Mouse (Mus musculus): ENCODE results near the gene Sptlc2. TPM values are rescaled to one million over a fixed set of nuclear protein-coding genes. Genes with fewer than 3 reads are reported as not detected.
A peak's percentile ranks its signal among the peaks of the same experiment; 100 is the strongest.
"Not testable (repeated sequence)": the region's sequence is repeated elsewhere in the genome, so short reads cannot be mapped to it uniquely, and the experiment has no call there.

Sptlc2 gene
- total RNA-seq, 2 experiments from 2014 or later, result 73.4 to 81.9 TPM

DNA sequence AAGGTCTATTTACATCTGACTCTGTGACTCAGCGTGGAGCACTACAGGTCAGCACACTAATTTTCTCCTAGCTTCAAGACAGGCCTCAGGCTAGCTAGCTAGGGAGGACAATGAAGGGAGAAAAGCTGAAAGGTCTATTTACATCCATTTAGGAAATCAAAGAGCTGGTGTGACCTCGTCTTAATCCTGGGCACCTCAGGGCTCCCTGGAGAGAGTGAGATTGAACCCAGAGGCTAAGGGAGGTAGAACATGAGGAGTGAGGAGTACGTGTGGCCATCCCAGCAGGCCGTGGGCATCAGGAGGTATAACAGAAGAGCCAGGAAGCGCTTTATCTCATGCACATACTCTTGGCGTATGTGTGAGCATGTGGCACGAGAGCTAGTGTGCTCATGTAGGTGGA lies 104.4 kb downstream of the Sptlc2 start:
- DNase-seq, result no peak
- intact Hi-C loops (cut with DNase I), result no loop called here

DNA sequence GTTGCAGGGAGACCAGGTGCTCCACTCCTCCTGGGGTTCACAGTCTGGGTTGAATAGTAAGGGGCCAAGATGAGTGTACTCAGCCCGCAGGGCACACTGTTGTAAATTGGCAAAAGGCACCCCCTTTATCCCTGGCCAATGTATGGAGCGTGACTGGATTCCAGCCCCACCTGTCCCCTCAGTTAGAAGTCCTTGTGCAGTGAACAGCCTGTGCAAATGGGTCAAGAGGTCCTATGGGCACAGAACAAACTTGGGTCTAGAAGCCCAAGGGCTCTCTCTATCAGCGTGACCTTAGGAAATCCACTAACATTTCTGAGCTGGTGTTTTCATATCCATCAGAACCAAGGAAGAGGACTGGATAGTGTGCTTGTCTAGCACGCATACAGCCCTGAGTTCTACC lies 105.4 kb downstream of the Sptlc2 start:
- intact Hi-C loops (cut with DNase I), result no loop called here
- DNase-seq, result no peak

DNA sequence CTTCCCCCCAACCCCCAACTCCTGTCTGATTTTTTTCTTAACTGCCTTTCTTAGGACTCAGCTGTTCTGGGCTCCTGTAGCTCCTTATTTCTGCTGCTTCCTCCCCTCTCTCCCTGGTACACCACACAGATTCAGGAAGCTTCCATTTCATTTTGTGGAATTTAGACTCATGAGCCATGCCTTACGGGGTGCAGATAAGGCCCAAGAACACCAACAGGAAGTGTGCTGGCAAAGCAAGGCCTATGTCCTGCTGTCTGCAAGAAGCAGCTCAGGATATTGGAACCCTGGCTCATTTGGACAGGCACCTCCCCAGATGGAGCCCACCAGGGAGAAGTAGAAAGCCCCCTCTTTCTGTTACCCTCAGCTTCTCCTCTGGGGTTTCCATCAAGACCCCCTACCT lies 106.4 kb downstream of the Sptlc2 start:
- intact Hi-C loops (cut with DNase I), result no loop called here
- DNase-seq, result no peak

DNA sequence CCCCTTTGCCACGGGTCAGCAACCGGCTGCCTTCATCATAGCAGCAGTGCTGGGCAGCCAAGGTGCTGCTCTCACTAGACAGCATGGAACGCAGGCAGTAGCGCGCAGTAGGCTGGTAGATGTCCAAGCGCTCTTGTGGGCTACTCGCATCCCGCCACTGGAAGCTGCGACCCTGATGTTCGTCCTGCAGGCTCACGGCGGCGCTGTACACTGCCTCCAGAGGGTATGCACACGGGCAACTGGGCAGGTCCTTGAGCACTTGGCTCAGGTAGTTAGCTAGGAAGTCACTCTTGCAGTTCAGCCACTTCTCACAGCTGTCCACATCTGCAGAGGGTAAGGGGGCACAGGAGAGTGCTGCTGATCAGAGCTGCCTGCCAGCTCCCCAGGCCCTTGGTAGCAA lies 108.3 kb downstream of the Sptlc2 start:
- intact Hi-C loops (cut with DNase I), result loop anchor here (5.0 to 10.0 kb wide), 2 partner anchors 52 to 155 kb away; no protein-coding TSS in a partner anchor
- no peak for DNase-seq

DNA sequence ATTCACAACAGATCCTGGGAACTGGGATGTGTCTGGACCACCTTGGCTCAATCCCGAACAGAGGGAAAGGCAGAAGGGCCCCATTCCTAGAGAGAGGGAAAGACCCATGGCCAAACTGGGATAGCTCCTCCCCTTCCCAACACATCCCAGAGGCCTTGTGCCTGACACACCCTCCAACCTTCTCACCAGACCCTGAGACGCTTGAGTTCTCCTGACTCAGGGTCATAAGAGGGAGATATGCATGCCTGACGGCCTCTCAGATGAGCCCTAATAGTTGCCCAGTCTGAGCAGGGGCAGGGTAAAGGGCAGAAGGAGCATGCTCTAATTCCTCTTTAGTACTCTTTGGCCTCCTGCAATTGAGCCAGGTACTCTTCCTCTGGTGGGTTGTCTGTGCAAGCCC lies 108.8 kb downstream of the Sptlc2 start:
- no peak for DNase-seq
- intact Hi-C loops (cut with DNase I), result loop anchor here (5.0 to 10.0 kb wide), 2 partner anchors 53 to 155 kb away; no protein-coding TSS in a partner anchor

DNA sequence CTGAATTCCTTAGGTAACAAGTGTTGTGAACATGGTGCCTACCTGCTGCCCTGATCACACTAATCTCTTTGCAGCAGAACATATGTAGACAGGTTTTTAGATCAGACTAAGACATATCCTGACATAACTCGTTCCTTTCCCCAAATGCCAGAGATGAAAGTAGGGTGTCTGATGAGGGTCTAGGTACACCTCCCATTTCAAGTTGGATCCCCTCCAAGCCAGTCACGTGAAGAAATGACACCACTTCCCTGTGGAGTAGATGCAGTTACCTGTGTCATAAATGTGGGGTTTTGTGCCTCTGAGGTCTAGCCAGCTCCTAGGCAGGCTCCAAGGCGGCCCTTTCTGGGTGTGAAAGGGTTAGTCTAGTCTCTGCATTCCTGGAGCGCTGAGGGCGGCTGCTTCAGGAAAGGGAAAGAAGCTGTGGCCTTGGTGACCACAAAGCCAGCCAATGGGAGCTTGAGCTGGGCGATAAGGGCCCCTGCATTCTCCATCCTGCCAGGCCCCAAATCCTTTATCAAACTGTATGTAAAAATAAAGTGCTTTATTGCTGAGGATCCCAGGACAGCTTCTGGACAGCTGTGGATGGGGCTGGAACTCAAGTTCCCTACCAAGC lies 109.9 kb downstream of the Sptlc2 start:
- DNase-seq, result no peak
- intact Hi-C loops (cut with DNase I), result loop anchor here (5.0 to 10.0 kb wide), 2 partner anchors 54 to 157 kb away; no protein-coding TSS in a partner anchor

DNA sequence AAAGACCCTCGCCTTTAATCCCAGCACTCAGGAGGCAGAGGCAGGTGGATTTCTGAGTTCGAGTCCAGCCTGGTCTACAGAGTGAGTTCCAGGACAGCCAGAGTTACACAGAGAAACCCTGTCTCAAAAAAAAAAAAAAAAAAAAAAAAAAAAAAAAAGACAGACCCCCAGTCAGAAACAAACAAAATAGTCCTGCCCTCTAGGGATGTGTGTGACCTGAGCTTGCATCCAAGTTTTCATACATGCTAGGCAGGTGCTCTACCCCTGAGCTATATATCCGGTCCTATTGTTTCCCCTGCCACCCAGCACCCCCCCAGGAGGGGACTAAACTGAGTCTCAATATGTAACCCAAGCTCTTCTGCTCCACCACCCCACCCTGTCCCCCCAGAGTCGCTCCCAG lies 110.9 kb downstream of the Sptlc2 start:
- intact Hi-C loops (cut with DNase I), result loop anchor here (5.0 to 10.0 kb wide), 2 partner anchors 55 to 158 kb away; no protein-coding TSS in a partner anchor
- DNase-seq, result not testable (repeated sequence)

DNA sequence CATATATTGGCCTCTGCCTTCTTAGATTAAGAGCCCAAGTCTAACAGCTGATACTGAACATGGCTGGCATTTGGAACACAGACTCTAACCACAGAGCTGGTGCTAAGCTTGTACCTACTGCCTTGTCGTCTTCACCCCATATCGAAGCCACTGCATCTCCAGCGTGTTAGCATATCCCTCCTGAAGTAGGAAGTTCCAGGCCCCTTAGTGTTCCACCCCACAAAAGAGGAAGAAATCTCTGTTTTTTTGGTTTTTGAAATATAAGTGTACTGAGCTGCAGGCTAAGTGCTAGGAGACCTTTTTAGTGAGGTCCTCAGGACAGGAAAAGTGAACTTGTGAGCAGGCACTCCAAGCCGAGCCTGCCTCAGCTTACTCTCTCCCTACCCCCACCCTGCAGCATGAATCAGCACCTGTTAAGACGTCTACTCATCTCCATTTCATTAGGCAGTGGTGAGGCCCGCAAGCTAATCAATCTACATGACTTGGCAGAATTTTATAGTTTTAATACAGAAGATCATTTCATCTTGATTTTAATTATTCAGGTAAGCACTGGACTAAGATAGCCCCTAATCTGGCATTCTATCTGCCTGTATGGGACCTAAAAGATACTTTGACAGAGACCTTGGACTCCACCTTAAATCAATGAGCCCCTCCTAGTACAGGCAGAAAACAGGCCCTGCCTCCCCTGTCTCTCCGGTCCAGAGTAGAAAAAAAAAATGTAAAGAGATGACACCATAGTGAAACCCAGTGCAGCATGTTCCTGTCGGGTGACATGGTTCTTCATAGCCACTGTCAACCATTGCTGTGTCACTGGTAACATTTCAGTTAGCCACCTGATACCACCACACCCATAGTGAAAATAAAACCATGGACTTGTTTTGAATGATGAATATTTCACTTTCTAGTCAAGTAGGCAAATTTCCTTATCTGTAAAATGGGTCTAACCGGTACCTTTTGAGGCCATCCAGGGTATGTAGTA lies 113.0 kb downstream of the Sptlc2 start:
- intact Hi-C loops (cut with DNase I), result loop anchor here (5.0 to 10.0 kb wide), 2 partner anchors 57 to 160 kb away; no protein-coding TSS in a partner anchor
- DNase-seq, result no peak

DNA sequence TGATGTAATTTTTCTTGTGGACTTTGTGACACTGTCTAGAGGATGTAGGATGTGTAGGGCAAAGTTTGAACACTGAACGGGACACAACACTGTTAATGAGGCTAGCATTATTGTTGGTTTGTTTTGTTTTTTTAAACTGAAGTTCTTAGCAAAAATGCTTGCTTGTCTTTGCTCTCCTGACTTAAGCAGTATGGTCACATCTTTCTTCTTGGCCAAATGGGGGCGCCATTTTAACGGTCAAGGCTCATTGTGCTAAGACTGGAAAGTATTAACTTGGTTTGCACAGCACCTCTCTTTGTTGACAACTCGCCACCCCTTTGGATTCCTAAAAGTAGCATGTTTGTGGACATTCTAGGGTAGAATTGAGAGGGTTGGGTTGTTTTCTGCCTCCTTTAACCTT lies 120.5 kb downstream of the Sptlc2 start:
- DNase-seq, result peak; percentile 37
- intact Hi-C loops (cut with DNase I), result no loop called here

DNA sequence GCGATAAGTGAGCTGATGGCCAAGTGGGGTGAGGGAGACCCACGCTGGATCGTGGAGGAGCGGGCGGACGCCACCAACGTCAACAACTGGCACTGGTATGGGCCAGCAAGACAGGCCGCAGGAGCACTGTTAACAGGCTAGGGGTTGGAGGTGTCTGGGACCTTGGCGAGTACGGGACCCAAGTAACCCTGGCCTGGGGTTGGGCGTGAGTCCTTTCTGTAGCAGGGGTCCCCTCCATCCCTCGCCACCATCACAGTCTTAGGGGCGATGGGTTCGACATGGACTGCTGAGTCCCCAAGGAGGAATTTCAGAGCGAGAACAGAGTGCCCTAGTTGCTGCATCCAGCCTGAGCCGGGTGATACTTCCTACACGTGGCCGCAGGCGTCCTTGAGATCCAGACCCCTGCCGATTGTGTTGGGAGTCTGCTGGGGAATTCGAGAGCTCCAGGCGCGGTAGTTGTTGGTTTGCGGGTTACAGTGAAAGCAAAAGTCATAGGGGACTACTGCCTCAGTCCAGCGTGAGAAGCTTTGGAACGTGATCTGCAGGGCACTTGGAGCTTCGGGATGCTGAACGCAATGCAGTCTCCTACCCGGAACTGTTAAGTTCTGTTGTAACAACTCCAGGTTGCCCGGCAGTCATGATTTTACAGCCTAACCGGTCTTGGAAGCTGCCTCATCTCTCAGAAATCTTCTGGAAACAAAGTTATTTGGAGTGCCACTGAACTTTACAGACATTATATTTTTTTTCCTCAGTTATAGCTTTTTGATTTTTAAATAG lies 121.1 kb downstream of the Sptlc2 start:
- peak; percentile 19 for DNase-seq
- intact Hi-C loops (cut with DNase I), result no loop called here

DNA sequence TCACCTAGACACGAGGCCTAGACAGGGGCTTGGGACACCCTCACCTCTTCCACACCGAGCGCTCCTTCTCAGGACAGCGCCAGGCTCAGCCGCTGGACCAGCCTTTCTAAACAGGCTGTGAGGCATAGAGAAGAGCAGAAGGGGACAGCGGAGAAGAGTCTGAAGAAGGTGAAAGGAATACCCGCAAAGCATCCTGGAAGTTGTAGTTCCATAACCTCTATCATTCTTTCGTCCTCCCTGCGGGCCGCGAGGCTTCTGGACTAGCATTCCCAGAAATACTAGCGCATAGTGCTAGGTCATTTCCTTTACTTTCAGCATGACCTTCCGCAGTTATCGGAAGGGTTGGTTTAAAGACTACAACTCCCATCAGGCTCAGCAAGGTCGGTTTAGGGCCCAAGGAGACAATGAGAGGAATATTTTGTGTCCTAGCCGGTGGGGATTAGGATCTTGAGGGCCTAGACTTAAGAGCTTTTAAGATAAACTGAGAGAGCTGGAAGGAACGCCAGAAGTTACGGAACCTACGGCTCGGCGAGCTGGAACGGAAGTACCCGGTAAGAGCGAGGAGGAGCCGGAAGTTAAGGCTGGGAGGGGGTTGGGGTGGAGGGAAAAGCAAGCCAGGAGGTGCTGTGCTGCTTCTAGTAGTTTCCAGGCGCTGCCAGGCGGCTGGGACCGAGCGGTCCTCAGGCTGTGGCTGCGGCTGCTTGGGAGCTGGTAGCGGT lies 121.9 kb downstream of the Sptlc2 start, which contains the start of the genes Vipas39 and Ahsa1:
TSS of gene Vipas39 (minus strand) at position 149 of the 719 bp plus-strand sequence.
TSS of gene Ahsa1 (plus strand) at position 372 of the 719 bp plus-strand sequence.
- peak; percentile 91 for DNase-seq
- intact Hi-C loops (cut with DNase I), result no loop called here

DNA sequence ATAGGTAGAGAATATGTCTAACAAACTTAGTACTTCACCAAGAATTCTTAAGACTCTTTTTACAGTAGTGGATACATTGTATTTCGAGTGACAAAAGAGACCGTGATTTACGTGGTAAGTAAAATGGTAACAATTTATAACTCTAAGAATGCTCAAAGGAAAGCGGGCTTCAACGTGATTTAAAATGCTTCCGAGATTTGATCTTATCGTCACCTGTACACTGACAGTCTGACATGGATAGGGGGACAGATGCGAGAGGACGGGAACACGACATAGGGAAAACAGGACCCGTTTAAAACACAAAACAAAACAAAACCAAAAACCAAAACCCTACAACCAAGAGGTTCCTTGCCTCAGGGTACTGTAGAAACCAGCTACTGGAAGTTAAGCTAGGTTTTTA lies 122.7 kb downstream of the Sptlc2 start:
- intact Hi-C loops (cut with DNase I), result no loop called here
- DNase-seq, result no peak

DNA sequence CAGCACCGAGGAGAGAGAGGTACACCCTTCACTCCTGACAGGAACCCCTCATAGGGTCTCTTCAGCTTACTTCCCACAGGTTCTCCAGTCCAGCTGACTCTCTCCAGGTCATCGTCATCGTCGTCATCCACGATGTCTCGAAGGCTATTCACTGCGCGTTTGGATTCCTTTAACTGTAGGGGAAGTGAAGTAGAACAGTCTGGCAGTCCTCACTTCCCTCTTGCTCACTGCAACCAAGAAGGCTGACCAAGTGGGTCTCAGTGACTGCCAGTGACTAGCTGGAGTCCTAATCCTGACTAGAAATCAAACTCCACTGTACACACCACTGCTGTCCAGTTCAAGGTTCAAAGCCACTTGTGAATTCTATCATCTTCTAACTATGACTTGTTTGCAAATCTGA lies 127.6 kb downstream of the Sptlc2 start:
- no peak for DNase-seq
- intact Hi-C loops (cut with DNase I), result no loop called here

DNA sequence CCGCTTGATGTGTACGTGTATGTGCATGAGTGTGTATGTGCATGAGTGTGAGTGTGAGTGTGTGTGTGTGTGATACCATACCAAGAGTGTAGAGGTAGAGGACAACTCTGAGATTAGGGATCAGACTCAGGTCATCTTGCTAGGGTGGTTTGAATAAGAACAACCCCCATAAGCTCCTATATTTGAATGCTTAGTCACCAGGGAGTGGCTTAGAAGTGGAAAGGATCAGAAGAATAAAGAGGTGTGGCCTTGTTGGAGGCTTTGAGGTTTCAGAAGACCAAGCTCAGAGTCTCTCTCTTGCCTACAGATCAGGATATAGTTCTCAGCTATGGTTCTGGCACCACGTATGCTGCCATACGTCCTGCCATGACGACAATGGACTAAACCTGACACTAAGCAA lies 131.5 kb downstream of the Sptlc2 start:
- intact Hi-C loops (cut with DNase I), result no loop called here
- DNase-seq, result no peak

Small RNAs within 50 kb of the gene (microRNA-seq; reads per million reads assigned to microRNA genes)
- gene Gm47293 (not detected), gene Mir3068 (34.6 reads per million, percentile 41 among the genes with 10 or more reads in this experiment)

Other genes with a start within 250 kb of the Sptlc2 start
- gene Gstz1, start 241.2 kb downstream of the Sptlc2 start, total RNA-seq (2021), result 10 to 100 TPM; 59.4 TPM
- 10 to 100 TPM; 22.4 to 23.8 TPM for gene Pomt2, start 240.4 kb downstream of the Sptlc2 start, total RNA-seq (2021)
- gene Samd15, start 188.6 kb downstream of the Sptlc2 start, total RNA-seq (2021), result 1 to 10 TPM; 2.7 to 2.8 TPM
- 10 to 100 TPM; 21.1 to 22.6 TPM for gene Tmed8, start 187.9 kb downstream of the Sptlc2 start, total RNA-seq (2021)
- 1 to 10 TPM; 1.2 to 1.6 TPM for gene Noxred1, start 149.6 kb downstream of the Sptlc2 start, total RNA-seq (2021)
- 10 to 100 TPM; 60.5 to 62.8 TPM for gene Vipas39, start 122.1 kb downstream of the Sptlc2 start, total RNA-seq (2021)
- gene Ahsa1, start 121.9 kb downstream of the Sptlc2 start, total RNA-seq (2021), result 100 to 1,000 TPM; 151 to 156 TPM
- gene Ism2, start 88.7 kb downstream of the Sptlc2 start, total RNA-seq (2021), result 1 to 10 TPM in 1 of 2 experiments, under 1 TPM in 1; 0.68 to 1.4 TPM
- gene Slirp, start 55.5 kb upstream of the Sptlc2 start, total RNA-seq (2021), result 100 to 1,000 TPM in 1 of 2 experiments, 10 to 100 TPM in 1; 96.3 to 101 TPM
- 10 to 100 TPM; 25.8 to 28.4 TPM for gene Alkbh1, start 55.7 kb upstream of the Sptlc2 start, total RNA-seq (2021)
- gene Snw1, start 83.9 kb upstream of the Sptlc2 start, total RNA-seq (2021), result 10 to 100 TPM; 53.1 to 53.3 TPM
- gene Gm5788, start 106.4 kb upstream of the Sptlc2 start, total RNA-seq (2021), result not detected
- gene Gm8300, start 126.0 kb upstream of the Sptlc2 start, total RNA-seq (2021), result not detected
- gene Oog1, start 214.3 kb upstream of the Sptlc2 start, total RNA-seq (2021), result not detected
- not detected for gene Gm4027, start 230.5 kb upstream of the Sptlc2 start, total RNA-seq (2021)